Mouse (Mus musculus) CD4-positive naive resting alpha-beta T cell, adult 57 days (primary cell): ENCODE data around the gene Tspan13. TPM values are rescaled to one million over a fixed set of nuclear protein-coding genes. Genes with fewer than 3 reads are reported as not detected.

Experiments used
- total RNA-seq: library from RNA; stranded (reverse); gene quantifications from one replicate; pipeline ENCODE4 v1.2.4, GENCODE M21; 2023

Tspan13 gene
- total RNA-seq, result 146 TPM

GRCm38 (mm10) chr12:36042348-36042778 is at the start of gene Tspan13:
TSS of gene Tspan13 (minus strand) at chr12:36042500.

GRCm38 (mm10) chr12:35992711-35993110 is 49.6 kb downstream of the Tspan13 start, which contains the start of gene Agr2:
TSS of gene Agr2 (plus strand) at chr12:35992907.

Other genes with a start within 250 kb of the Tspan13 start
- gene Agr3, start 116.9 kb downstream of the Tspan13 start, total RNA-seq, result not detected
- gene Agr2, start 49.6 kb downstream of the Tspan13 start, total RNA-seq, result not detected
- 35.0 TPM for gene Ankmy2, start 114.6 kb upstream of the Tspan13 start, total RNA-seq
- gene Bzw2, start 115.6 kb upstream of the Tspan13 start, total RNA-seq, result 213 TPM
- gene Lrrc72, start 210.9 kb upstream of the Tspan13 start, total RNA-seq, result not detected